Mouse (Mus musculus) testis, postnatal 10 days (tissue): ENCODE results near the gene H2-Q10.

ENCODE experiments used
- DNase-seq: peaks from one replicate; pipeline ENCODE4 v3.0.0; 2021; ENCODE audit warnings: low spot score

H2-Q10 gene

GRCm38 (mm10) chr17:35515911-35516640 lies 46.2 kb downstream of the H2-Q10 start:
- DNase-seq = no peak

- peak; percentile 98 for DNase-seq
Observed at GRCm38 (mm10) chr17:35516652-35517500, 47.0 kb downstream of the H2-Q10 start, which contains the start of the genes Tcf19 and Cchcr1. Gene Tcf19, minus strand, starts transcription at chr17:35516824. Gene Cchcr1, plus strand, starts transcription at chr17:35517100.

GRCm38 (mm10) chr17:35517526-35517925 lies 47.6 kb downstream of the H2-Q10 start:
- DNase-seq = no peak
